Mouse (Mus musculus): ENCODE measurements around the gene Gm20388. TPM values are rescaled to one million over a fixed set of nuclear protein-coding genes. Genes with fewer than 3 reads are reported as not detected.

The Gm20388 gene
- polyA plus RNA-seq, 1 experiment from 2014 or later, result 47.1 TPM

DNA sequence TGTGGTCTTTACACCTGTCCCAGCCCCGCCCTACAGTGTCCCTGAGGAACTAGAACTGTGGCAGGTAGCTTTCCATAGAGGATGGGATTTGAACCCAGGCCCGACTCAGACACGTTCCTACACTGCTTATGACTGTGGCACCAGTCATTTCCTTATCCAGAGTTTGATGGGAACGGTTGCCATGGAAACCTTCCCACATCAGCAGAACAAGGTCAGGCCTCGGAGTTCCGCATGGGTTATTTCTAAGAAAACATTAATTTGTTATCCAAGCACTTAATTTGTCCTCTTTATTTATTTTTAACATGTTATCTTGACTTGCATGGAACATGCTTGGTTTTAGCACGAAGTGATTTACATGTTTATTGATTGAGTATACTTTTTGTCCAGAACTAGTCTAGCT, 91.1 kb downstream of the Gm20388 start:
- Histone ChIP-seq H3K79me2 (ENCODE audit: inconsistent target) (no peaks in the 10 kb centered on the region), H3K4me3 (ENCODE audit: inconsistent target) (no peak overlapping the region), H3K36me3 (ENCODE audit: inconsistent target) (no peaks in the 10 kb centered on the region), H3K27ac (no peak overlapping the region)
- 91% methylated on average over 7 of the region's 7 CpGs for WGBS (ENCODE audit: missing documents)

DNA sequence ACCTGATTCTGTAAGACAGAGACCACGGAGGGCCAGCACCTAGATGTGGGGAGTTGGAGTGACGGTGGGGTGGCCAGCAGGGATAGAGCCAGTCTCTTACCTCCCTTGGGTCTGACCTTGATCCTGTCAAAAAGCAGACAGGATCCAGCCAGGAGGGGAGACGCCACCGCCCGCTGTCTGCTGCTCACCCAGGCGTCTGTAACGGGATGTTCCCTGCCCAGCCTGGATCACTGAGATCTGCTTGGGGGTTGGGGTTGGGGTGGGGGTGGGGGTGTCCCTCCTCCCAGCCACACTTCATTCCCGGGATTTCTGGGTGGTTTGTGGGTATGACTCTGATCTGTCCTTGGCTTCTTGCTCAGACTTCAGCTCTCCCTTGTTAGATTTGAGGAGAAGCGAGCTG, 91.7 kb downstream of the Gm20388 start:
- Histone ChIP-seq H3K79me2 (ENCODE audit: inconsistent target) (no peaks in the 10 kb centered on the region), H3K36me3 (ENCODE audit: inconsistent target) (no peaks in the 10 kb centered on the region), H3K4me3 (ENCODE audit: inconsistent target) (no peak overlapping the region), H3K27ac (no peak overlapping the region)
- WGBS (ENCODE audit: missing documents), result 90% methylated on average over 9 of the region's 9 CpGs

DNA sequence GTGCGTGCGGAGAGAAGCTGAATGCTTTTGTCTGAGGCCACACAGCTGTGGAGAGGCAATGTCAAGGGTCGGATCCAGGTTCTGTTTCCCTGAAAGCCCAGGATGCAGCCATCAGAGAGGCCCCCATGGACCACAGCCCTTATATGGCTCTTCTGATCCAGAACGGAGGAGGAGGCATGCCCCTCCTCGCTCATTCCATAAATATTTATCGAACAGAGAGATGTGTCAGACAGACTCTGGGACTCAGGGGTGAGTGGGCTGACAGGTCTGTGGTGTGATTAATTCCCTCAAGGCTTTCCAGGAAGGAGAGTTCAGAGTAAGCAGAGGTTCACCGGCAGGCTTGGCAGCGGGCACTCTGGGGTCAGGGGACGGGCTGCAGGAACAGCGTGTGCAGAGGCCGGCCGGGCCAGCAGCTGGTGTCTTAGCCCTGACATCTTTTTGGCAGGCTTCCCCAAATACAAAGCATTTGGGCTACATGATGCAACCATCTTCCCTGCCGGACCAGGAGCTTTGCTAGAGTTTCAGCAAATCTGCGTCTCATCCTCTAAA, 93.6 kb downstream of the Gm20388 start:
- 82% methylated on average over 14 of the region's 14 CpGs for WGBS (ENCODE audit: missing documents)
- H3K36me3 ChIP-seq (ENCODE audit: inconsistent target), result no peaks in the 10 kb centered on the region
- no peaks in the 10 kb centered on the region for H3K79me2 ChIP-seq (ENCODE audit: inconsistent target)
- no peak overlapping the region for H3K4me3 ChIP-seq (ENCODE audit: inconsistent target)
- no peak overlapping the region for H3K27ac ChIP-seq

DNA sequence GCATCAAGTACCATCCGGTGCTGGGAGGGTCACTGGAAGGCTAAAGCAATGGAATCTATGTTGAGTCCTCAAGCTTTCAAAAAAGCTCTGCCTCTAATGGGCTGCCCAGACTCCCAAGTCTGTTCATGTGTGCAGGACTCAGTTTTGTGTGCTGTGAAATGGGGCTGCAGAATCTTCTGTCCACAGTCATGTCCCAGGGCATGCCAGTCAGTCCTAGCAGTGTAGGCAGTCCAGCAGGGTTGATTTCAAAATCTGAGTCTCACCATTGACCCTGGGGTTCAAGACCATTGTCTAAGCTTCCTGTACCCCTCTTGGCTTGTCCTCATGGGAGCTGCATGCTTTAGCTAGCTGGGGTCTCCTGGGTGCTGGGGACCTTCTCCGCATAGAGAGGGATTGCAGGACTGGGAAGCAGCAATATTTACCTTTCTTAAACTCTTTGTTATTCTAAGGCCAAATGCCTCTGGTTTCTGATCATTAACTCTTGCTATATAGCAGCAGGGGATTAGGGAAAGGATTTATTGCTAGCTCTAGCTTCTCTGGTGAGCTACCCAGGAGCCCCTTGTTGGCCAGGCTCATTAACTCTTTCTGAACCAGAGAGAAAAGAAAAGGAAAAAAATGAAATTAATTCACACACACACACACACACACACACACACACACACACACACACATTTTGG, 94.2 kb downstream of the Gm20388 start:
- Histone ChIP-seq H3K4me3 (ENCODE audit: inconsistent target) (no peak overlapping the region), H3K27ac (no peak overlapping the region), H3K79me2 (ENCODE audit: inconsistent target) (no peaks in the 10 kb centered on the region), H3K36me3 (ENCODE audit: inconsistent target) (no peaks in the 10 kb centered on the region)
- 97% methylated on average over 2 of the region's 2 CpGs for WGBS (ENCODE audit: missing documents)

DNA sequence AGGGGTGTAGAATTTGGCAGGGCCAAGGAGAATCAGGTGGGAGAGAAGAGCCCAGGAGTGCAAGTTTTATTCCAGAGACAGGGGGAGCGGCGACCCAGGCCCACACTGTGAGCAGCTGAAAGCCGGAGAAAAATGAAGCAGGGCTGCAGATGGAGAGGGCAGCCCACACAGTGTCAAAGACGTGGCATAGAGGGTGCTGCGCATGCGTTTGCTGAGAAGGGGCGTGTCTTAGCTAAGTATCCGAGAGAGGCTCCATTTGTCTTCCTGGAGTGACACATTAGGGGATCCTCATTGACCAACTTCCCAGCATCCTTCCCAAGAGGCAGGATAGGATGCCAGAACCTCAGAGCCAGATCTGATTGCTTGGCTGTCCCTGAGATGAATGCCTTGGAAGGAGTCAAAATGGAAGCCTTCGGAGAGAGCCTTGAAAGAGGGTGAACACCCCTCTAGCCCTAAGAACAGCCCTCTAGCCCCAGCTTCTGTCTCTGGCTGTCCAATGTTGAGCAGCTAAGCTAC, 96.1 kb downstream of the Gm20388 start:
- no peak overlapping the region for H3K4me3 ChIP-seq (ENCODE audit: inconsistent target)
- H3K36me3 ChIP-seq (ENCODE audit: inconsistent target), result no peaks in the 10 kb centered on the region
- 88% methylated on average over 9 of the region's 9 CpGs for WGBS (ENCODE audit: missing documents)
- no peak overlapping the region for H3K27ac ChIP-seq
- H3K79me2 ChIP-seq (ENCODE audit: inconsistent target), result no peaks in the 10 kb centered on the region

DNA sequence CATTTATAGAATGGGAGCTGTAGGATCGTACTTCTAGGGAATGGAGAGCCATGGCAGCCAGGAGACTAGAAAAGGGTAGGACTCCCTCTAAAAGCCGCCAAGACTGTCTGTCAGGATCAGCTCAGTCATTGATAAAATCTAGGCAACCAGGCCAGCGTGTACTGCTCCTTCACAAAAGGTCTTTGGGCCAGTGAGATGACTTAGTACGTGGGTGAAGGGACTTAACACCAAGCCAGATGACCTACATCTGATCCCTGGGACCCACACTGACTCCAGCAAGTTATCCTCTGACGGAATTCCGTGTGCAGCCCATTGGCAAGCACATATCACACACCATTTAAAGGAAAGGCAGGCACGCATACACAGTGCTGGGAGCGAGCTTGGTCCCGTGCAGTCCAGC, 96.5 kb downstream of the Gm20388 start:
- no peak overlapping the region for H3K27ac ChIP-seq
- 88% methylated on average over 8 of the region's 9 CpGs for WGBS (ENCODE audit: missing documents)
- H3K4me3 ChIP-seq (ENCODE audit: inconsistent target), result no peak overlapping the region
- no peaks in the 10 kb centered on the region for H3K36me3 ChIP-seq (ENCODE audit: inconsistent target)
- H3K79me2 ChIP-seq (ENCODE audit: inconsistent target), result no peaks in the 10 kb centered on the region

DNA sequence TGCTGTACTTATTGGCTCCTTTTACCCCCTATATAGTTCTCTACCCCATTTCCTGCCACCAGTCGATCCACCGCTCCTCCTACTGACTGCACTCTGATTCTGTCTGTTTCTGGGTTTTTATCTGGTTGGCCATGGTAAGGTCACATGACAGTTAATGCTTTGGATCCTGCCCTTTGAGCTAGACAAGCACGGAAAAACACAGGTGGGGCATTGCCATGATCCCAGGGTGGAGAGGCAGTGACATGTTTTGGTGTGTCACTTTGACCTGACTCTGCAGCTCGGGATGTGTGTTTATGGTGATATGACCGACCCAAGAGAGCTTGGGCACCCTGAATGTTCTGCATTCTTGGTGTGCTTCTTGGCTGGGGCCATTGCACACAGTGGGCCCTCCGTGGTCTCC, 98.6 kb downstream of the Gm20388 start:
- Histone ChIP-seq H3K36me3 (ENCODE audit: inconsistent target) (no peaks in the 10 kb centered on the region), H3K4me3 (ENCODE audit: inconsistent target) (no peak overlapping the region), H3K27ac (no peak overlapping the region), H3K79me2 (ENCODE audit: inconsistent target) (no peaks in the 10 kb centered on the region)
- WGBS (ENCODE audit: missing documents), result 77% methylated on average over 6 of the region's 6 CpGs

DNA sequence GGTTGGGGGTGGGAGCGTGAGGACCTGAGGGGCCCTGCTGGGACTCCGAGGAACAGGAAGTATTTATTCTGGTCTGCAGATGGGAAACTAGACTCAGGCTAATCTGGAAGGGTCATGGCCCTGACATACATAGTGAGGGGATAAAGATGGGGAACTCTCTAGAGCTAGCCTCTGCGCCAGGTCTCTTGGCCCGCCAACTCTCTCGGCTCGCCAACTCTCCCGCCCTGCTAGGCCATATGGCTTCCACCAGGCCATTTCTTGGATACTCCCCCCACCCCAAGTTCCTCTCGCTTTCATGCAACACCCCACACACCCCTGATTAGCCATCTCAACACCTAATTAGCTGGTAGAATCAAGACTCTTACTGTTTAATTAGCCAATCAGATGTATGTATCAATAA, 101.8 kb downstream of the Gm20388 start:
- no peaks in the 10 kb centered on the region for H3K79me2 ChIP-seq (ENCODE audit: inconsistent target)
- no peak overlapping the region for H3K27ac ChIP-seq
- WGBS (ENCODE audit: missing documents), result 89% methylated on average over 8 of the region's 8 CpGs
- no peak overlapping the region for H3K4me3 ChIP-seq (ENCODE audit: inconsistent target)
- H3K36me3 ChIP-seq (ENCODE audit: inconsistent target), result no peaks in the 10 kb centered on the region

DNA sequence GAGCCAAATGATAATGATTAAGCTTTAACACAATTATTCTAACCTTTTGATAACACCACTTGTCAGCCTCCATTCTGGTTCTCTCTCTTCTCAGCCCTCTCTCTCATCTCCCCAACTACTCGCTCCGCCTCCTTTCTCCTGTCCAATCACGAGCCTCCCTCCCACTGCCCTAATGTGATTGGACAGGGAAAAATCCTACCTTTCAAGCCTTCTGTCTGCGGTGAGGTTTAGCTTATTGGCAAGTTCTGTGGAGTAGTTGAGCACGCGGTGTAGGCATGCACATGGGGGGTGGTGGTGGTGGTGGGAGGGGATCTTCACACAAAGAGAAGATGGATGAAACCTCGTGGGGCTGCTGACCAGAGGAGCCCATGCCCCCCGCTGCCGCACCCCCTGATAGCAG, 102.3 kb downstream of the Gm20388 start:
- H3K79me2 ChIP-seq (ENCODE audit: inconsistent target), result no peaks in the 10 kb centered on the region
- no peak overlapping the region for H3K27ac ChIP-seq
- H3K4me3 ChIP-seq (ENCODE audit: inconsistent target), result no peak overlapping the region
- H3K36me3 ChIP-seq (ENCODE audit: inconsistent target), result no peaks in the 10 kb centered on the region
- 65% methylated on average over 7 of the region's 9 CpGs for WGBS (ENCODE audit: missing documents)

DNA sequence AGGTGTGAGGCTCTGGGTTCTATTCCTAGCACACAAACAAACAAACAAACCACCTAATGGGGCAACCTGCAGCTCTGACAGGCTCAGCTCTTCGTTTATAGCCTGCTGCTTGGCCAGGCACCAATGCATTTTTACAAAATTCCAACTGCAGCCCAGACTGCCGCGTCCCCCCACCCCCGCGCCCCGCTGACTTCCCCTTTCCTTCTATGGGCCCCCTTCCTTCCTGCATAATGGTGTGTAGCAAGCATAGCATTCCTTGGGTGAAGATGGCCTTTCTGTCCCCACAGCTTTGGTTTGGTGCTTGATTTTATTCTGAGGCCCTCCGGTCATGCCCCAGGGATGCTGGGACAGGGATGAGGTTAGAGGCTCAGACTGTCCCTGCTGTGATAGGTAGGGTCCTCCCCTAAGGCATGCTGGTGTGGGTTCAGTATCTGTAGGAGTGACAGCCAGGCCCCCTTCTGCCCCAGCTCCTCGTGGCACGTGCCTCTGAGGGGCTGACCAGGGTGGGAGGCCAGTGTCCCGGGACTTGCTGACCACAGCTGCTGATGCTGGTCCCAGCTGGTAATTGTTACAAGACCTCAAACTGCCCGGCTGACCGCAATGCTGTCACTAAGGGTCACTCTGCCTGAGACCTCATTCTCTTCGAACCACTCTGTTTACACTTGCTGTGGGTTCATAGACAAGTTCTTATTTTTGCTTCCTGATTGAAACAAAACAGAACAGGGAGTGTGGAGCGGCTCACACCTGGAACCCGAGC, 103.8 kb downstream of the Gm20388 start:
- H3K27ac ChIP-seq, result no peak overlapping the region
- 43% methylated on average over 13 of the region's 15 CpGs for WGBS (ENCODE audit: missing documents)
- H3K4me3 ChIP-seq (ENCODE audit: inconsistent target), result no peak overlapping the region
- no peaks in the 10 kb centered on the region for H3K36me3 ChIP-seq (ENCODE audit: inconsistent target)
- no peaks in the 10 kb centered on the region for H3K79me2 ChIP-seq (ENCODE audit: inconsistent target)

DNA sequence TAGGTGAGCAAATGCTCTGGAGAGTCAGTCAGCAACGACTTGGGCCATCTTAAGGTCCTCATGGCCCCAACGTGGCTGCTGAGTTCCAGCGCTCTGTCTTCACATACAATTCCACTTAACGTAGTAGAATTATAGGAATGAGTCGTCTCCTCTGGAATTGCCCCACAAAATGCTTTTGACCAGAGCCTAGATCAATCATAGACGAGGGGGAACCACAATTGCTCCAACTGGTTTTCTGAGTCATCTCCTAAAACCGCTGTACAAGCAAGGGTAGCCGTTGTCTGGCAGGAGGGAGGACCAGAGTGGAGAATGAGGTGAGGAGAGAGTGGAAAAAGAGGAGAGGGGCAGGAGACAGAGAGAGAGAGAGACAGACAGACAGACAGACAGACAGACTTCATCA, 105.3 kb downstream of the Gm20388 start:
- H3K79me2 ChIP-seq (ENCODE audit: inconsistent target), result no peaks in the 10 kb centered on the region
- 68% methylated on average over 8 of the region's 8 CpGs for WGBS (ENCODE audit: missing documents)
- no peaks in the 10 kb centered on the region for H3K36me3 ChIP-seq (ENCODE audit: inconsistent target)
- H3K4me3 ChIP-seq (ENCODE audit: inconsistent target), result no peak overlapping the region
- H3K27ac ChIP-seq, result no peak overlapping the region

DNA sequence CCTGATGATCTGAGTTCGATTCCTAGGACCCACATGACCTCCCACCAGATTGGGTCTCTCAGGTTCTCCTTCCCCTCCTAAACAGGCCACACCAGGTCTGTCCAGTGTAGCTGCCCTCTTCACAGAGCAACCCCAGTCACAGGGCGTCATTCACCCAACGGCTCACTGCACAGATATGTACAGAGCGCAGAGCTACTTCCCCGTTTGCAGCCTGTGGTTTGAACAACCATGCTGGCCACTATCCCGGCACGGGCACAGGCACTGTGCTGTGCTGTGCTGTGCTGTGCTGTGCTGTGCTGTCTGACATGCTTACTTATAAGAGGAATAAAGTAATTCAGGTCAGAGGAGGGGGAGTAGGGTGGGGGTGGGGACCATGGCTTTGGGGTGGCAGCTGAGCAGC, 105.8 kb downstream of the Gm20388 start:
- Histone ChIP-seq H3K27ac (no peak overlapping the region), H3K4me3 (ENCODE audit: inconsistent target) (no peak overlapping the region)

DNA sequence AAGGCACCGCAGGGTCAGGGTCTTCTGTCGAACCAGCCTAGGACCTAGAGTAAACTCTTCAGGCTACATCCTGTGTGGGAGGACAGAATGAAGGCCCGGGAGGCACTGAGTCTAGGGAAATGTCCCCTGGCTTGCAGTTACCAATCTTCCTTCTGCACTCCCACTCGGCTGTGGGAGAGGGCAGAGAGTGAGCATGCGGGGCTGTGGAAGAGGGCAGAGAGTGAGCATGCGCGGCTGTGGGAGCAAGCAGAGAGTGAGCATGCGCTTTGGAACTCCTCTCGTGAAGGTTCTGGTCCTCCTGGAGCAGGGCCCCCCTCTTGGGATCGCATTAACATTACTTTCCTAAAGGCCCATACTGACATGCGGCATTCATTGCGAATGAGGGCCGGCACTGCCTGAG, 106.7 kb downstream of the Gm20388 start:
- H3K79me2 ChIP-seq (ENCODE audit: inconsistent target), result no peaks in the 10 kb centered on the region
- no peaks in the 10 kb centered on the region for H3K36me3 ChIP-seq (ENCODE audit: inconsistent target)
- H3K27ac ChIP-seq, result no peak overlapping the region
- no peak overlapping the region for H3K4me3 ChIP-seq (ENCODE audit: inconsistent target)
- 95% methylated on average over 12 of the region's 13 CpGs for WGBS (ENCODE audit: missing documents)

More for the DNA sequence above, 105.8 kb downstream of the Gm20388 start:
- no peaks in the 10 kb centered on the region for H3K36me3 ChIP-seq (ENCODE audit: inconsistent target)
- WGBS (ENCODE audit: missing documents), result 11% methylated on average over 7 of the region's 7 CpGs
- H3K79me2 ChIP-seq (ENCODE audit: inconsistent target), result no peaks in the 10 kb centered on the region

DNA sequence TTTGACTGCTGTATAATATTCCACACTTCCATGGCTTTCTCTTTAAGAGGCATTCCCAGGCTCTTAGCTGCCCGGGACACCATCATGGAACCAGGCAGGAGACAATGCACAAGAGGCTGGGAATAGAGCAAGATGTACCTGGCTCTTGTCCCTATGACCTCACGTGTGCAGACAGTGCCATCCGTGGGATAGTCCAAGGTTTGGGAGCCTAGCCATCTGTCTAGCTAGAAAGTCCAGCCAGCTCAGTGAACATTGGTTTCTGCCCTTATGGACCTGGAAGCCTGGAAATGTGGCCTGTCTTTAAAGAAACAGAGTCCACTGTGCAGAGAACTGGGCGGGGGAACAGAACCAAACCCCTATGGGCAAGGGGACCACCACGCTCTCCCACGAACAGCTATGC, 107.1 kb downstream of the Gm20388 start:
- Histone ChIP-seq H3K79me2 (ENCODE audit: inconsistent target) (no peaks in the 10 kb centered on the region), H3K4me3 (ENCODE audit: inconsistent target) (no peak overlapping the region), H3K27ac (no peak overlapping the region), H3K36me3 (ENCODE audit: inconsistent target) (no peaks in the 10 kb centered on the region)
- 97% methylated on average over 6 of the region's 6 CpGs for WGBS (ENCODE audit: missing documents)

DNA sequence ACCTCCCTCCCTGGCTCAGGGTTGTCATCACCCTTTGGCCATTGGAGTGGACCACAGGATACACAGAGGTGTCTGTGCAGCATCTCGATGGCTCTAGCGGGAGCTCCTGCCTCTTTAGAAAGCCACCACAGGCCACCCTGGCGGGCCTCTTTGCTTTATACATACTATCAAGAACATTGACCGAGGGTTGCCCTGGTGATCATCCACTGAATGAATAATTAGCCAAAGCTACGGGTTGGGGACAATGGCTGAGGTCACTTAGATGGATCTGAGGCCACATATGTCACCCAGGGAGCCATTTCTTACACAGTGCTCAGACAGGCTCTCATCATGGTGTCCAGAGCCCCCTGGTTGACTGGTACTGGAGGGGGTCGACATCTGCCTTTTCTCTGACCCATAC, 107.7 kb downstream of the Gm20388 start:
- no peaks in the 10 kb centered on the region for H3K79me2 ChIP-seq (ENCODE audit: inconsistent target)
- 93% methylated on average over 6 of the region's 6 CpGs for WGBS (ENCODE audit: missing documents)
- H3K4me3 ChIP-seq (ENCODE audit: inconsistent target), result no peak overlapping the region
- no peaks in the 10 kb centered on the region for H3K36me3 ChIP-seq (ENCODE audit: inconsistent target)
- H3K27ac ChIP-seq, result no peak overlapping the region

Measured in macrophage (primary cell).